Mouse (Mus musculus) intestine, embryonic 16.5 days (tissue): ENCODE measurements around the gene Cass4. TPM values are rescaled to one million over a fixed set of nuclear protein-coding genes. Genes with fewer than 3 reads are reported as not detected.

Experiments used
- ATAC-seq: fragments of 200-750 bp; cut with Nextera tagmentation; 2 replicates; pipeline ENCODE4 v1.8.0; 2017; ENCODE audit warnings: moderate TSS enrichment, moderate library complexity
- H3K27ac ChIP-seq: fragments of 300-500 bp; sonication (generic); 2 replicates; pipeline ENCODE4 v1.5.1; 2014; ENCODE audit warnings: mild to moderate bottlenecking, low read length
- H3K27me3 ChIP-seq: fragments of 300-500 bp; sonication (generic); replicated peaks from 2 replicates; pipeline ENCODE4 v1.6.1; 2014; ENCODE audit warnings: low read length, control low read depth, mixed read lengths; ENCODE audit not compliant: control insufficient read depth, insufficient read depth
- H3K36me3 ChIP-seq: fragments of 300-500 bp; sonication (generic); 2 replicates; pipeline ENCODE4 v1.6.1; 2014; ENCODE audit warnings: low read length, control low read depth; ENCODE audit not compliant: control insufficient read depth, insufficient read depth
- H3K4me1 ChIP-seq: fragments of 300-500 bp; sonication (generic); 2 replicates; pipeline ENCODE4 v1.6.1; 2014; ENCODE audit warnings: low read length, control low read depth, mixed read lengths; ENCODE audit not compliant: control insufficient read depth, insufficient read depth
- H3K4me2 ChIP-seq: fragments of 300-500 bp; sonication (generic); 2 replicates; pipeline ENCODE4 v1.6.1; 2014; ENCODE audit warnings: low read depth, low read length, control low read depth
- H3K4me3 ChIP-seq: fragments of 300-500 bp; sonication (generic); 2 replicates; pipeline ENCODE4 v1.5.1; 2014; ENCODE audit warnings: mild to moderate bottlenecking, low read length
- H3K9ac ChIP-seq: fragments of 300-500 bp; sonication (generic); 2 replicates; pipeline ENCODE4 v1.6.1; 2014; ENCODE audit warnings: low read depth, low read length
- H3K9me3 ChIP-seq: fragments of 300-500 bp; sonication (generic); 2 replicates; pipeline ENCODE4 v1.6.1; 2016; ENCODE audit warnings: low read length, control low read depth; ENCODE audit not compliant: control insufficient read depth
- WGBS: fragments of 180-500 bp; shearing (Covaris S2); extraction: QIAGEN DNeasy Blood & Tissue Kit; methylation state at CpG from one replicate; pipeline ENCODE4 v1.1.7; 2014; 5-methylcytosine and 5-hydroxymethylcytosine counted together
- polyA plus RNA-seq: library from polyadenylated mRNA; unstranded; fragments of >200 nt; fragmentation: Nextera tagmentation; extraction: Ambion mirVana; gene quantifications from 2 replicates; pipeline ENCODE4 v1.2.1, GENCODE M21; 2015

The Cass4 gene
- polyA plus RNA-seq, 1 experiment from 2014 or later: 0.17 TPM

DNA sequence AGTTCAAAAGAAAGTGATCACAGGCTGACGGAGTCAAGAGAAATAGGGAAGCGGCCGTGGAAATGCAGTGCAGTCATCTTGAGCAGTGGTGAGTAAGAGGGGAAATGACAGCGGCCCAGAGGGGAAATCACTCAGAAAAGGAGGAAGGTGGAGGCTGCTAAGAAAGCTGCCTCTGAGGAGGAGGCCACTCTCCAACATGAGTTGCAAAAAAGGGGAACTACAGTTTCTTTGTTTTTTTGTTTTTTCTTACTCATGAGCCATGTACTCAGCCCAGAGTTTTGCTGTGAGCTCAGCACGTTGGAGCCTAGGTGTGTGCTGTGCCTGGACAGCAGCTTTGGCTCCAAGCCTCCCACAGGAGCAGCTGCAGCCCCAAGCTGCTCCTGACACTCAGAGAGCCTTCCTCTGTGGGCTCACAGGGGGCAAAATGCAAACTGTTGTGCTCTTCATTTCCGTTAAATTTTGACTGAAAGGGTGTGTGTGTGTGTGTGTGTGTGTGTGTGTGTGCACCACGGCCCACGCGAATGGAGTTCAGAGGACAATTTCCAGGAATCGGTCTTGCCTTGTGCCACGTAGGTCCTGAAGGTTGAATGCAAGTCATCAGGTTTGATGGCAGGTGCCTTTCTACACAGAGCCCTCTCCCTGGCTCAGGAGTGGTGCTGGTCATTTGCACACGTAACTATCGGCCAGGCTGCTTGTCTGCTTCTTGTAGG lies 7.7 kb downstream of the Cass4 start:
- WGBS: 71% methylated on average over 13 of the region's 13 CpGs
- H3K4me1 ChIP-seq: no peaks in the 10 kb centered on the region
- no peaks in the 10 kb centered on the region for H3K9me3 ChIP-seq
- H3K36me3 ChIP-seq: no peaks in the 10 kb centered on the region
- ATAC-seq: no peak
- H3K27ac ChIP-seq: no peak overlapping the region
- H3K9ac ChIP-seq: no peak overlapping the region
- H3K27me3 ChIP-seq: no peaks in the 10 kb centered on the region
- no peak overlapping the region for H3K4me2 ChIP-seq
- no peak overlapping the region for H3K4me3 ChIP-seq

DNA sequence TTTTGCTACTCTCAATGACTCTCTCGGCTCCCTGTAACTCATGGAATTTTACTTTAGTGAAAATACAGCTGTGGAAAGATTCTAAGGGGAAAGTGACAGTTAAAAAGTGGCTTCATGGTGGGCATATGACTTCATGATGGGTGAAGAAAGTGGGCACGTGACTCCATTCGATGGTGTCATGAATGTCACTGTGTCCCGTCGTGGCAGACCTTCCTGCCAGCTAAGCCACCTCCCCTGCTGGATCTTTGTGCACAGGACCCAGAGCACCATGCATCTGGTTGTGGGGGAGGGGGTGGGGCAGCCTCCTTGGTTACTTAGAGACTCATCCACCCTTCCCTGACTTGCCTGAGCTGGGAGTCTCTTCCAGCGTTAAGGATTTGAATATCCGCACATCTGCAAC lies 10.6 kb downstream of the Cass4 start:
- no peaks in the 10 kb centered on the region for H3K27me3 ChIP-seq

DNA sequence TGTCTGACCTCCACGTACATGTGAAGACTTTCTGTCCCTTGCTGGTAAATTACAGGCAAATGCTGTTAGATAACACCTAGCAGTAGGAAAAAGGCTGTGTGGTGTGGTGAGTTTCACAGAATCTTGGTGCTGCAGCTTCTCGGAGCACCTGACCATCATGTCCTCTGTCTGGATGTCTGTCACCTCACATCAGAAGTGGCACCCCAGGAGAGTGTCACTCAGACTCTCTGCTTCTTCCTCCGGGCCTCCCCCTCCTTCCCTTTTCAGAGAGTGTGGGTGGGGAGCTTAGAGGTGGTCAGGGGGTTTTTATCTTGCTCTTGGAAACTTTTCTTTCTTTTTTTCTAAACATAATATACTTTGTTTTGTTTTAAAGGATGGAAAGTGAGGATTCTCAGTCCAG lies 11.4 kb downstream of the Cass4 start:
- H3K27me3 ChIP-seq: no peaks in the 10 kb centered on the region
- no peak for ATAC-seq
- no peaks in the 10 kb centered on the region for H3K36me3 ChIP-seq
- no peak overlapping the region for H3K4me3 ChIP-seq
- no peaks in the 10 kb centered on the region for H3K4me1 ChIP-seq
- H3K9ac ChIP-seq: no peak overlapping the region
- no peak overlapping the region for H3K4me2 ChIP-seq
- H3K27ac ChIP-seq: no peak overlapping the region
- 64% methylated on average over 3 of the region's 3 CpGs for WGBS
- H3K9me3 ChIP-seq: no peaks in the 10 kb centered on the region

More for the DNA sequence above, 10.6 kb downstream of the Cass4 start:
- WGBS: 65% methylated on average over 7 of the region's 7 CpGs
- H3K27ac ChIP-seq: no peak overlapping the region
- H3K4me1 ChIP-seq: no peaks in the 10 kb centered on the region
- no peak overlapping the region for H3K4me3 ChIP-seq
- no peak for ATAC-seq
- no peaks in the 10 kb centered on the region for H3K36me3 ChIP-seq
- H3K9ac ChIP-seq: no peak overlapping the region
- no peak overlapping the region for H3K4me2 ChIP-seq
- no peaks in the 10 kb centered on the region for H3K9me3 ChIP-seq

DNA sequence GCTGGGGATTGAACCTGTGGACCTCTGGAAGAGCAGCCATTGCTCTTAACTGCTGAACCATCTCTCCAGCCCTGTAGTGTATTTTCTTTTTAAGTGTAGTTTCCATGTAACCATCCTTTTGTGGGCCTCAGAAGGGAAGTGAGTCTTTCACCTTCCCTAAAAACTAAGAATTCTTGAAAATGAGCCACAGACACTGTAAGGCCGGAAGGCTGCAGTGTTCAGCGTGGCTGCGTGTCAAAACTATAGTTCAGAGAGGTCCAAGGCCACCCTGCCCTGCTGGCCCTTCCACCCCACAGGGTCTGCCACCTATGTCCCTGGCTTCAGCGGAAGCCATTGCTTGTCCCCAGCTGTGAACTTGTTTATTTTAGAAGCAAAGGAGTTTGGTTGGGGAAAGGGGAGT lies 12.6 kb downstream of the Cass4 start:
- H3K4me2 ChIP-seq: no peak overlapping the region
- ATAC-seq: no peak
- no peaks in the 10 kb centered on the region for H3K36me3 ChIP-seq
- H3K4me3 ChIP-seq: no peak overlapping the region
- no peaks in the 10 kb centered on the region for H3K4me1 ChIP-seq
- no peak overlapping the region for H3K27ac ChIP-seq
- 75% methylated on average over 4 of the region's 4 CpGs for WGBS
- H3K9ac ChIP-seq: no peak overlapping the region
- no peaks in the 10 kb centered on the region for H3K27me3 ChIP-seq
- H3K9me3 ChIP-seq: no peaks in the 10 kb centered on the region

DNA sequence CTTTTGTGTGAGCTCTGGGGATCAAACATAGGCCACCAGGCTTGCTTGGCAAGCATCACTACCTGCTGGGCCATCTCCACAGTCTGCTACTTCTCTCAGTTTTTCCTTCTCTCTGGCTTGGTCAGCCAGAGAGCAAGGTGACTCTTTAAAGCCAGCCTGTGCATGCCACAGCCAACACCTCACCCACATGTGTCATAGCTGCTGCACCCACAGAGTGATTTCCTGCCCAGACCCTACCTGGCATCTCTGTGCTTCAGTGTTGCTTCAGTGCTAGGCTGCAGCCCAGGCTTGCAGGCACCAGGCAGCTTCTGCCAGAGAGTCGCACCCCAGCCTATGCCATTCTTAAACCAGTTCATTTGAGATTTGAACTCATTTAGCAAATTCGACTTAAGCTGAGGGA lies 13.9 kb downstream of the Cass4 start:
- H3K9ac ChIP-seq: no peak overlapping the region
- H3K36me3 ChIP-seq: no peaks in the 10 kb centered on the region
- H3K4me3 ChIP-seq: no peak overlapping the region
- WGBS: 73% methylated on average over 2 of the region's 2 CpGs
- no peaks in the 10 kb centered on the region for H3K27me3 ChIP-seq
- H3K4me2 ChIP-seq: no peak overlapping the region
- 0 out of 2 replicates have a peak, but pooled peaks cover 2% of the 10 kb centered on the region for H3K4me1 ChIP-seq
- H3K9me3 ChIP-seq: no peaks in the 10 kb centered on the region
- no peak overlapping the region for H3K27ac ChIP-seq
- no peak for ATAC-seq

DNA sequence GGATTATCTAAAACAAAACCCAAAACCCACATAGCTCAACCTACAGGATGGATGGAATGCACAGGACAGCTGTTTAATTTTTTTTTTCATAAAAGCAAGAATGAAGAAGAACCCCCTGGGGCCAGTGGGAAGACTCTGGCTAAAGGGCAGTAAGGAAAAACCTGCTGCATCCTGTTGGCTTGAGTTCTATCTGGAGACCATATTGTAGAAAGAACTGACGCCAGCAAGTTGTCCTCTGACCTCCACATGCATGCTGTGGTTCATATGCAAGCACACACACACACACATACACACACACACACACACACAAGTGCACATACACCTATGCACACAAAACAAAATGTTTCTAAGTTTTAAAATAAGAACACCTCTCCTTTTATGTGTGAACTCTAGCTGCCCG lies 17.1 kb downstream of the Cass4 start:
- no peak overlapping the region for H3K27ac ChIP-seq
- no peak overlapping the region for H3K4me2 ChIP-seq
- H3K9ac ChIP-seq: no peak overlapping the region
- WGBS: 82% methylated on average over 2 of the region's 2 CpGs
- ATAC-seq: no peak
- no peak overlapping the region for H3K4me3 ChIP-seq
- H3K27me3 ChIP-seq: no peaks in the 10 kb centered on the region
- no peaks in the 10 kb centered on the region for H3K36me3 ChIP-seq
- H3K4me1 ChIP-seq: peaks cover 5% of the 10 kb centered on the region; the same call in 1 of the 2 replicates
- no peaks in the 10 kb centered on the region for H3K9me3 ChIP-seq

DNA sequence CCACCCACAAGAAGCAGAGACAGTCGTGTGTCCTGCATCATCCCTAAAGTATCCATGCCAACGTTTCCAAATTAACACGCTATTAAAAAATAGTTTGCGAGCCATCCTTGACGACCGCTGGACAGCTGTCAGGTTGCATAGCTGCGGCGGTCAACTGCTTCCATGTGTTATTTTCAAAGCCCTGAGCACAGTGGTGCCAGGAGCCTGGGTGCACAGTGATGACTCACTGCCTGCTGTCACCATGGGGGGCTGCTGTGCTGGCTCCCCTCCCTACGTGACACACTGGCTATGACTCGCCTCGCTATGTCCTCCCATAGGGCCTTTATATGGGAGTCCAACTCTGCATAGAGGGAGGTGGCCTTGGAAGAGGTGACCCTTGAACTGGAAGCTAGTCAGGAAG lies 17.5 kb downstream of the Cass4 start:
- Histone ChIP-seq H3K4me3 (no peak overlapping the region), H3K27me3 (no peaks in the 10 kb centered on the region), H3K36me3 (no peaks in the 10 kb centered on the region), H3K9me3 (no peaks in the 10 kb centered on the region), H3K4me1 (peaks cover 5% of the 10 kb centered on the region; the same call in 1 of the 2 replicates), H3K4me2 (no peak overlapping the region), H3K27ac (no peak overlapping the region), H3K9ac (no peak overlapping the region)
- 86% methylated on average over 11 of the region's 11 CpGs for WGBS
- no peak for ATAC-seq

DNA sequence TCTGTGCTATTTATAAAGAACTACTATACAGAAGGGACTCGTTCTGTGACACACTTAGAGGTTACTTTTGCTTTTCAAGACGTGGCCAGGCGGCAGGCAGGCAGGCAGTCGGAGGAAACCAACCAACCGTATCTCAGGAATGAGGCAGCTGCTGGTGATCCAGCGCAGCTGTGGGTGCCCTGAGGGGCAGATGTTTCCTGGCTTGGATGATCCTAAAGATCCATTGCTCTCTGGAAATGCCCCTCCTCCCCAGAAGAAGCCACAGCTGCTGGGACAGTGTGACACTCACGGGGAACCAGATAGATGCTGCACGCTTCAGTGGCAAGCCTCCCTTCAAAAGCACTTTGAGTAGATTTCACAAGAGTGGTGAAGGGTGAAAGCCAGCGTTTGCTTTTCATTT lies 18.9 kb downstream of the Cass4 start:
- H3K27ac ChIP-seq: no peak overlapping the region
- no peaks in the 10 kb centered on the region for H3K27me3 ChIP-seq
- WGBS: 9% methylated on average over 9 of the region's 9 CpGs
- no peaks in the 10 kb centered on the region for H3K9me3 ChIP-seq
- ATAC-seq: peak; percentile 23; the same call in 1 of the 2 replicates
- H3K4me1 ChIP-seq: peaks cover 5% of the 10 kb centered on the region; the same call in 1 of the 2 replicates
- H3K36me3 ChIP-seq: no peaks in the 10 kb centered on the region
- no peak overlapping the region for H3K4me3 ChIP-seq
- no peak overlapping the region for H3K9ac ChIP-seq
- 0 out of 2 replicates have a peak overlapping the region, but pooled peaks have one; percentile 19 for H3K4me2 ChIP-seq

DNA sequence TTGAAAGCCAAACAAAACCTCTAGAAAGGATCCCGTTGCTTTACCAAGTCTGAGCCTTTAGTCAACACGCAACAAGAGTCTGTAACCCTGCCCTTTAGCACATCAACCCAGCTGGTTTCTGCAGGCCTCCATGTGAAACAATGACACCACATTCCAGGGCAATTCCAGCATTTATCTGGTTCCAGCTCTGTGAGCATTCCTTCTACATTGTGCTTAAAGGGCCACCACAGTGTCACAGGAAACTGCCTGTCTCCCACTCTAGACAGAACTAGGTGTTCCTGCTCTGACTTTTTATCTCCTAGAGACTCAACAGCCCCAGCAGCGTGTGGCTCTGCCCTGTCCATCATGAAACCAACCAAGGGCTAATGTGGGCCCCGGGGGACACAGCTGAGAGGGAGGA lies 19.7 kb downstream of the Cass4 start:
- no peak overlapping the region for H3K9ac ChIP-seq
- H3K27me3 ChIP-seq: no peaks in the 10 kb centered on the region
- H3K4me2 ChIP-seq: no peak overlapping the region
- H3K27ac ChIP-seq: no peak overlapping the region
- H3K4me1 ChIP-seq: peaks cover 5% of the 10 kb centered on the region; the same call in 1 of the 2 replicates
- ATAC-seq: no peak
- H3K9me3 ChIP-seq: no peaks in the 10 kb centered on the region
- H3K4me3 ChIP-seq: no peak overlapping the region
- WGBS: 26% methylated on average over 4 of the region's 4 CpGs
- H3K36me3 ChIP-seq: no peaks in the 10 kb centered on the region

DNA sequence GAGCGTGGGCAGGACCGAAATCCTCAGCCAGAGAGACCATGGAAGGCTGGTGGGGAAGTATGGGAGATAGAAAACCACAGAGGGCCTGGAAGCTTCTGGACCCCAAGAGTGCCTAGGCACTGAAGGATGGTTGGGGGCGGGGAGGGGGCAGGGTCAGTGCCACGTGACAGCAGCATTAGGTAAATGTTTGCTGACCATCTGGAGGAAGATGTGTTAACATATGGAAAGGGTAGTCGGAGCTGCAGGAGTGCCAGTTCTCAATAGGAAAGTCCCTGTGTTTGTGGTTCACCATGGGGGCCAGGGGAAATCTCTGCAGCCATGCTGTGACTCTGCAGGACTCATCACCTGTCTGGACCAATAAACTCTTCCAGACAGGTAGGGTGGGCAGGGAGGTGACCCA lies 20.3 kb downstream of the Cass4 start:
- H3K36me3 ChIP-seq: no peaks in the 10 kb centered on the region
- H3K27me3 ChIP-seq: no peaks in the 10 kb centered on the region
- H3K9ac ChIP-seq: no peak overlapping the region
- H3K9me3 ChIP-seq: no peaks in the 10 kb centered on the region
- no peak for ATAC-seq
- H3K4me3 ChIP-seq: no peak overlapping the region
- H3K27ac ChIP-seq: no peak overlapping the region
- 47% methylated on average over 5 of the region's 5 CpGs for WGBS
- H3K4me1 ChIP-seq: peaks cover 5% of the 10 kb centered on the region; the same call in 1 of the 2 replicates
- no peak overlapping the region for H3K4me2 ChIP-seq
